Mouse (Mus musculus) colon, adult 2 months (tissue): ENCODE results near the gene 4921530L21Rik. TPM values are rescaled to one million over a fixed set of nuclear protein-coding genes. Genes with fewer than 3 reads are reported as not detected.

Experiments used
- polyA plus RNA-seq: library from polyadenylated mRNA; depleted of rRNA; stranded (reverse); fragments of >200 nt; gene quantifications from 2 replicates; pipeline ENCODE4 v1.2.3, GENCODE M21; 2012; rRNA removed

The 4921530L21Rik gene
- not detected in 2 replicates for polyA plus RNA-seq

GRCm38 (mm10) chr14:95880954-95881353 is at the start of gene 4921530L21Rik:
Gene 4921530L21Rik, plus strand, starts transcription at chr14:95881254.

